Mouse (Mus musculus) limb, embryonic 11.5 days (tissue): ENCODE data around the gene Sez6. TPM values are rescaled to one million over a fixed set of nuclear protein-coding genes. Genes with fewer than 3 reads are reported as not detected.
A peak's percentile ranks its signal among the peaks of the same experiment; 100 is the strongest.

Experiments
- ATAC-seq: fragments of 200-750 bp; cut with Nextera tagmentation; 2 replicates; pipeline ENCODE4 v1.8.0; 2017; ENCODE audit warnings: low read depth; ENCODE audit not compliant: insufficient number of reproducible peaks, low FRiP score, low TSS enrichment
- DNase-seq: peaks from one replicate; pipeline ENCODE4 v3.0.0-alpha.2; 2015; ENCODE audit warnings: low spot score
- H3K27ac ChIP-seq: fragments of 300-500 bp; sonication (generic); replicated peaks from 2 replicates; pipeline ENCODE4 v1.5.1; 2014; ENCODE audit warnings: low read depth, mild to moderate bottlenecking, low read length
- H3K27me3 ChIP-seq: fragments of 300-500 bp; sonication (generic); 2 replicates; pipeline ENCODE4 v1.6.1; 2014; ENCODE audit warnings: mild to moderate bottlenecking, low read length, mixed read lengths; ENCODE audit not compliant: control insufficient read depth, insufficient read depth
- H3K36me3 ChIP-seq: fragments of 300-500 bp; sonication (generic); 2 replicates; pipeline ENCODE4 v1.6.1; 2014; ENCODE audit warnings: mild to moderate bottlenecking, low read length, moderate library complexity, mixed read lengths; ENCODE audit not compliant: control insufficient read depth, insufficient read depth
- H3K4me1 ChIP-seq: fragments of 300-500 bp; sonication (generic); 2 replicates; pipeline ENCODE4 v1.6.1; 2014; ENCODE audit warnings: low read length, mixed read lengths; ENCODE audit not compliant: control insufficient read depth, insufficient read depth
- H3K4me2 ChIP-seq: fragments of 300-500 bp; sonication (generic); 2 replicates; pipeline ENCODE4 v1.6.1; 2014; ENCODE audit warnings: low read depth, mild to moderate bottlenecking, moderate library complexity; ENCODE audit not compliant: severe bottlenecking
- H3K4me3 ChIP-seq: fragments of 300-500 bp; sonication (generic); 2 replicates; pipeline ENCODE4 v1.5.1; 2014; ENCODE audit warnings: low read depth, low read length
- H3K9ac ChIP-seq: fragments of 300-500 bp; sonication (generic); 2 replicates; pipeline ENCODE4 v1.6.1; 2014; ENCODE audit warnings: mild to moderate bottlenecking, low read length
- H3K9me3 ChIP-seq: fragments of 300-500 bp; sonication (generic); 2 replicates; pipeline ENCODE4 v1.6.1; 2016; ENCODE audit warnings: low read length; ENCODE audit not compliant: control insufficient read depth
- WGBS: fragments of 180-500 bp; shearing (Covaris S2); extraction: QIAGEN DNeasy Blood & Tissue Kit; methylation state at CpG from one replicate; pipeline ENCODE4 v1.1.7; 2014; 5-methylcytosine and 5-hydroxymethylcytosine counted together
- polyA plus RNA-seq: library from polyadenylated mRNA; unstranded; fragments of >200 nt; fragmentation: Nextera tagmentation; extraction: Ambion mirVana; gene quantifications from 2 replicates; pipeline ENCODE4 v1.2.1, GENCODE M21; 2014

The Sez6 gene
- polyA plus RNA-seq, 1 experiment from 2014 or later: 0.23 TPM

DNA sequence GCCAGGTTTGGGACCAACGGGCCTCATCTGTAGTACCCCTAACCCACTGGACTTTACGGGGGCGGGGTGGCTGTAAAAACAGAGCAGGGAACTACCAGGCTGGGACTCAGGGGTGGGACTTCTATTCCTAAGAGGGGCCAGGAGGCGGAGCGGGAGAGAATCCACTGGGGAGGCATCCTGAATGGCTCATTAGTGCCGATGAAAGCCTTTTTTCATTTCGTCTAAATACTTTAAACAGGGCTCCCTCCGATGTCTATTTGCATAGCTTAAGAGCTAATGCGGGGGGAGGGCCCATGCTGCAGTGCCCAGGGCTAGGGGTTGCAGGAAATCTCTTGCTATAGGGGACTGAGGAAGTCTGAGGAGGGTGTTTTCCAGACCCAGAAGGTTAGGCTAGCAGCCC is 17.3 kb downstream of the Sez6 start:
- no peaks in the 10 kb centered on the region for H3K36me3 ChIP-seq
- 0 out of 2 replicates have a peak overlapping the region, but pooled peaks have one; percentile 45 for H3K27ac ChIP-seq
- H3K9me3 ChIP-seq: no peaks in the 10 kb centered on the region
- DNase-seq: peak; percentile 46
- no peak for ATAC-seq
- H3K9ac ChIP-seq: no peak overlapping the region
- WGBS: 5% methylated on average over 9 of the region's 9 CpGs
- no peak overlapping the region for H3K4me3 ChIP-seq
- H3K4me1 ChIP-seq: peaks cover 12% of the 10 kb centered on the region
- peaks cover 61% of the 10 kb centered on the region for H3K27me3 ChIP-seq
- H3K4me2 ChIP-seq: no peak overlapping the region

DNA sequence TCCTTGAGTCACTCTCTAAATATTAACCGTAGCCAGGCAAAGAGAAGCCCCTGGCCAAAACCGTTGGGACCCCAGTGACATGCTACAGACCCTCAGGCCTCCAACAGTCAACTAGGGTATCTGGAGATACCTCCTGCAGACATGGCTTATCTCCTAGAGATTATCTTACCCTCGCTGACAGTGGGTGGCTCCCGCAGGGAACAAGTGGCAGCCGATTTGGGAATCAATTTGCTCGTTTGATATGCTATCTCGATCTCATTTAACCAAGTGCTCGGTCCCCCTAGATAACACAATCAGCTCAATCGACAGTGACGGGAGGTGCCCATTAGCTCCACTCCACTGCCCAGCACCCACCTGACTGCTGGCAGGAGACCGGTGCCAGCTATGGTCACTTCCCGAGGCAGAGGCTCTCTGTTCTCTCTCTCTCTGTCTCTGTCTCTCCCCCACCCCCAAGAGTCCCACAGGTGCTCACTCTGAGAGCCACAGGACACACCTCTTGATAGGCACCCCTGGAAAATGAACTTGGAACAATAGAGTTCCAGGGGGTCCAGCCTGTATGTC is 19.6 kb downstream of the Sez6 start:
- no peak overlapping the region for H3K9ac ChIP-seq
- peaks cover 58% of the 10 kb centered on the region for H3K27me3 ChIP-seq
- H3K36me3 ChIP-seq: no peaks in the 10 kb centered on the region
- DNase-seq: no peak
- 48% methylated on average over 12 of the region's 12 CpGs for WGBS
- peaks cover 11% of the 10 kb centered on the region for H3K4me1 ChIP-seq
- no peaks in the 10 kb centered on the region for H3K9me3 ChIP-seq
- H3K27ac ChIP-seq: no peak overlapping the region
- H3K4me2 ChIP-seq: no peak overlapping the region
- no peak for ATAC-seq
- H3K4me3 ChIP-seq: no peak overlapping the region

DNA sequence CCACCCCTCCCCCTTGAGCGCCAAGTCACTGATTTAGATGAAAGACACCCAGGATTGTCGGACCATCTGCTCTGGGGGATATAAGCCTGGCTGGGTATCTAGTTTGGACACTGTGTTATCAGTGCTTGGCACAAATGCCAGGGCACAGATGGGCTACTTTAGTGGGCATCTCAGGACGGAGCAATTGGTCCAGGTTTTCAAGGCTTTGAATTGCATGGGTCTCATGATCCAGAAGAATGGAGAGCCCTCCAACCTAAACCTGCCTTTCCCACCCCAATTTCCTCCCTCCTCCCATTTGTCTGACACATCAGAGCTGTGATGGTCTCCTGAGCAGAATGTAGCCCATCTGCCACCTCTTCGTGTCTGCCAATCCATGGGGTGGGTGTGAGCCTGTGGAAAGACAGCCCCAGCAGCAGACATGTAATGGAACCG is 20.2 kb downstream of the Sez6 start:
- Histone ChIP-seq H3K36me3 (no peaks in the 10 kb centered on the region), H3K27me3 (peaks cover 55% of the 10 kb centered on the region), H3K4me3 (no peak overlapping the region), H3K9me3 (no peaks in the 10 kb centered on the region), H3K4me1 (peaks cover 11% of the 10 kb centered on the region), H3K27ac (no peak overlapping the region), H3K4me2 (no peak overlapping the region), H3K9ac (no peak overlapping the region)
- DNase-seq (no peak), ATAC-seq (no peak)
- 65% methylated on average over 5 of the region's 5 CpGs for WGBS

DNA sequence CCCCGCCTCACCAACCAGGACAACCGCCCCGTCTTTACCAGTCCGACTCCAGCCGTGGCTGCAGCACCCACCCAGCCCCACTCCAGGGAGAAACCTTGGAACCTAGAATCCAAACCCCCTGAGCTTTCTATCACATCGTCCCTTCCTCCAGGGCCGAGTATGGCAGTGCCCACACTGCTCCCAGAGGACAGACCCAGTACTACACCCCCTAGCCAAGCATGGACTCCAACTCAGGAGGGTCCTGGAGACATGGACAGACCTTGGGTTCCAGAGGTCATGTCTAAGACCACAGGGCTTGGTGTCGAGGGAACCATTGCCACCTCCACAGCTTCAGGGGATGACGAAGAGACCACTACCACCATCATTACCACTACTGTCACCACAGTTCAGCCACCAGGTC is 23.1 kb downstream of the Sez6 start:
- Histone ChIP-seq H3K27me3 (peaks cover 45% of the 10 kb centered on the region), H3K4me2 (no peak overlapping the region), H3K4me3 (no peak overlapping the region), H3K27ac (no peak overlapping the region), H3K36me3 (no peaks in the 10 kb centered on the region), H3K9me3 (no peaks in the 10 kb centered on the region), H3K9ac (no peak overlapping the region), H3K4me1 (no peaks in the 10 kb centered on the region)
- WGBS: 37% methylated on average over 9 of the region's 9 CpGs
- ATAC-seq (no peak), DNase-seq (peak; percentile 70)

DNA sequence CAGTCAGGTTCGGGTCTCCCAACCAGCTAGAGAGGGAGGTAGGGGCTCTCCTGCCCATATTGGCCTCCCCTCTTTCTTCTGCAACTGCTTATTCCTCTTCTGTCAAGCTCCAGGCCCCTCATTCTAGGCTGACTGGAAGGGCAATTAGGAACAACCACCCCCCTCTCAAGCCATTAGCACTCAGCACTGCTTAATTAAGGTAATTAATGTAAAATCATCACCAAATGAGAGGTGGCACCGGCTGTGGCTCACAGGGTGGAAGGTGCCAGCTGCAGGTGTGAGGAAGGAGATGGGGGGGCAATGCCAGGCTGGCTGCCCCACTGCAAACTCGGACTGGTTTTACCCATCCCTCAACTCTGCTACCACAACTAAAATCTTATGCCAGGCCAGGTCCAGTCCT is 25.8 kb downstream of the Sez6 start:
- peaks cover 41% of the 10 kb centered on the region for H3K27me3 ChIP-seq

DNA sequence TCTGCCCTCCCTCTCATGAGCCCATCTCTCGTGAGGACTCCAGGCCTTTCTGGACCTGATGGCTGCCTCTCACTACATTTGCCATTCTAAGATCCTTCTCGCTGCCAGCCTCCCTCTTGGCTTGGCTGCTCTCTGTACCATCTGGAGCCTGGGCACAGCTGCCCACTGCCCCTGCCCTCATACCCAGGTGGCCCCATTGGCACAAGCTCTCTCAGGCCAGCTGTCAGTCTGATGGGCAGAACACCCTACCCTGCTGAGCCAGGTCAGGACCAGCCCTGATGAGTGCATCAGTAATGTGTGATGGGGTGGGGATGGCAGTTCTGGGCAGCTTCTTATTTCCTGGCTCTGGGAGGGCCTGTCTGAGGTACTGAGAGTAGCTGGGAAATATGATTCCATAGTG is 27.7 kb downstream of the Sez6 start:
- Histone ChIP-seq H3K27ac (no peak overlapping the region), H3K36me3 (no peaks in the 10 kb centered on the region), H3K9me3 (no peaks in the 10 kb centered on the region), H3K27me3 (peaks cover 38% of the 10 kb centered on the region), H3K4me2 (no peak overlapping the region), H3K4me1 (no peaks in the 10 kb centered on the region), H3K9ac (no peak overlapping the region), H3K4me3 (no peak overlapping the region)
- WGBS: 86% methylated on average over 2 of the region's 2 CpGs
- ATAC-seq (no peak), DNase-seq (no peak)

More for the DNA sequence above, 25.8 kb downstream of the Sez6 start:
- Histone ChIP-seq H3K4me3 (no peak overlapping the region), H3K9ac (no peak overlapping the region), H3K36me3 (no peaks in the 10 kb centered on the region), H3K4me1 (no peaks in the 10 kb centered on the region), H3K9me3 (no peaks in the 10 kb centered on the region), H3K27ac (no peak overlapping the region), H3K4me2 (no peak overlapping the region)
- 39% methylated on average over 3 of the region's 3 CpGs for WGBS
- ATAC-seq (no peak), DNase-seq (no peak)

DNA sequence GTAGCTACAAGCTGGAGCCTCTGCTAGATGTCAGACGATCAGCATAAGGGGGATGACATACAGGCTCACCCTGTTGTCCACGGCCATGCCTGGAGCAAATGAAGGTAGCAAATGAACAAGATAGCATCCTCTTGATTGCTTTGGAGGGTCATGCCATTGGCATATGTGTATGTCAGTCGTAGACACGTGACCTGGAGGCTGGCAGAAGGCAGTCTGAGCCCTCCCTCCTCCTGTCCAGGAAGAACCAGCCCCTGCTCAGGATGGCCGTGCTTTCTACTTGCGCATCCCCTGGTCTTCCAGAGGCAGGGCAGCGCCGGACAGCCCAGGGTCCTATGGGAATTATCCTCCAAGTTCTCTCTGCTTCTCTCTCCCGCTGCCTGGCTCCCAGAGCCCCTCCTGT is 28.3 kb downstream of the Sez6 start:
- Histone ChIP-seq H3K36me3 (no peaks in the 10 kb centered on the region), H3K27ac (no peak overlapping the region), H3K9ac (no peak overlapping the region), H3K4me2 (no peak overlapping the region), H3K27me3 (peaks cover 34% of the 10 kb centered on the region), H3K4me1 (no peaks in the 10 kb centered on the region), H3K9me3 (no peaks in the 10 kb centered on the region), H3K4me3 (no peak overlapping the region)
- 57% methylated on average over 9 of the region's 9 CpGs for whole genome bisulfite sequencing
- ATAC-seq: no peak
- DNase-seq: no peak

DNA sequence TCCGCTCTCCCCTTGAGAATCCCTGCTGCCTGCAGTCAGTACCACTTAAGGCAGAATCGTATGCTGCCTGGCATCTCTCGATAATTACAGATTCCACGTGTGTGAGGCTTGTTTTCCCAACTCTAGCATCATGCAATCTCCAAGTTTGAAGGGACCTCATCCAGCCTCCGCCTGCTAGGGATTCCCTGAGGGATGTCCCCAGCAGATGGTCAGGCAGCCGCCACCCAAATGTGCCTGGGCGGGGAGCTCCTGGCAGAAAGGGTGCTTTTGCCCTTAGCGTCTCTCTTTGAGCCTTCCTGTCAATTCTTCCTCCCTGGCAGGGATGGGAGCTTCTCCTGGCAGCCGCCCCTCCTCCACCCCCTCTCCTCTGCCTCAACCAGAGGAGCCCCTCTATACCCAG is 29.6 kb downstream of the Sez6 start:
- Histone ChIP-seq H3K27me3 (peaks cover 37% of the 10 kb centered on the region), H3K27ac (no peak overlapping the region), H3K4me2 (no peak overlapping the region), H3K9me3 (no peaks in the 10 kb centered on the region), H3K36me3 (no peaks in the 10 kb centered on the region), H3K4me1 (peaks cover 4% of the 10 kb centered on the region; the same call in 1 of the 2 replicates), H3K9ac (no peak overlapping the region), H3K4me3 (no peak overlapping the region)
- WGBS: 50% methylated on average over 9 of the region's 9 CpGs
- DNase-seq (no peak), ATAC-seq (no peak)

DNA sequence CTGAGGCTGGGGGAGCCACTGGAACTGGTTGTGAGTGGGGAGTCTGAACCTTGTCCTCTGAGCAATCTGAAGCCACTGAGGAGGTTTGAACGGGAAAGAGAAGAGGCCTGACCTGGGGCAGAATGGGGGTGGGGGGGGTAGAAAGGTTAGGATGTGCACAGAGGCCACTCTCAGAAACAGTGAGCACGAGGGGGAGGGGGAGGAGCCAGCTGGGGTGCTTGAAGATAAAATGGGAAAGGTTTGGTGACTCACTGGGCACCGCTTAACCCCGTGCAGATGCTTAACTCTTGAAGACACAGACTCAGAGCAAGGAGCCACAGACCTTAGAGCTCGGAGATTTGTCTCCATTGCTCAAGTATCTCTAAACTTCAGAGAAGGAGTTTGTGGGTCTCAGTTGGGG is 30.3 kb downstream of the Sez6 start:
- no peaks in the 10 kb centered on the region for H3K36me3 ChIP-seq
- DNase-seq (no peak), ATAC-seq (no peak)
- H3K9ac ChIP-seq: no peak overlapping the region
- H3K27ac ChIP-seq: no peak overlapping the region
- no peaks in the 10 kb centered on the region for H3K9me3 ChIP-seq
- peaks cover 41% of the 10 kb centered on the region for H3K27me3 ChIP-seq
- H3K4me3 ChIP-seq: no peak overlapping the region
- H3K4me2 ChIP-seq: no peak overlapping the region
- H3K4me1 ChIP-seq: peaks cover 11% of the 10 kb centered on the region; the same call in 1 of the 2 replicates
- 50% methylated on average over 5 of the region's 5 CpGs for WGBS
